Comparison of ENCODE assay signal across 8 mouse cellular contexts in genomic region chrX:12137121-12137521, GRCm38 (mm10). TPM values are rescaled to one million over a fixed set of nuclear protein-coding genes. Genes with fewer than 3 reads are reported as not detected.
A peak's percentile ranks its signal among the peaks of the same experiment; 100 is the strongest.
DNase-seq lines count a peak whose midpoint lies in the region; ATAC-seq and TF ChIP-seq lines count a peak whose summit lies in the region.

No protein-coding gene starts in this region.

- DNase-seq in left cerebral cortex, adult 2 months (ENCODE audit: extremely low spot score in 1 of 2, low spot score in 2 of 2) = no peak
- no peak for DNase-seq in left cerebral cortex, adult 8-10 months (ENCODE audit: low spot score in 2 of 2)
- DNase-seq in induced T-regulatory cell, adult 2 months (ENCODE audit: low read depth) = peak; percentile 65
- peak; percentile 67 for DNase-seq in midbrain, embryonic 14.5 days
- no peak for DNase-seq in adrenal gland, postnatal 25 days
- no peak for DNase-seq in adipocyte (ENCODE audit: low spot score)
- DNase-seq in gastrocnemius, postnatal 36 days = no peak

- H3K9ac ChIP-seq in embryonic facial prominence, embryonic 12.5 days = peak overlapping the region; percentile 55
- H3K9ac ChIP-seq in midbrain, embryonic 14.5 days (replicated peaks; ENCODE audit: low read length) = peak overlapping the region; percentile 53

- no peak for ATAC-seq in embryonic facial prominence, embryonic 12.5 days (ENCODE audit: insufficient number of reproducible peaks, insufficient read depth, low FRiP score, low TSS enrichment)
- no peak for ATAC-seq in midbrain, embryonic 14.5 days (ENCODE audit: low FRiP score, low TSS enrichment)

- peak overlapping the region; percentile 71 for H3K4me2 ChIP-seq in embryonic facial prominence, embryonic 12.5 days (replicated peaks)
- peak overlapping the region; percentile 70 for H3K4me2 ChIP-seq in midbrain, embryonic 14.5 days (ENCODE audit: low read length)

- intact Hi-C loops in left cerebral cortex, adult 2 months (cut with DNase I) = loop anchor here (2.0 to 5.0 kb wide), 3 partner anchors 46 to 130 kb away; no protein-coding TSS in a partner anchor
- intact Hi-C loops in gastrocnemius, postnatal 36 days (cut with DNase I) = loop anchor here (10.0 kb wide), 1 partner anchor 502 kb away; no protein-coding TSS in a partner anchor

- H3K9me3 ChIP-seq in embryonic facial prominence, embryonic 12.5 days = no peaks in the 10 kb centered on the region
- no peaks in the 10 kb centered on the region for H3K9me3 ChIP-seq in midbrain, embryonic 14.5 days (ENCODE audit: control insufficient read depth, low read length)

- WGBS in embryonic facial prominence, embryonic 12.5 days = 2% methylated on average over 24 of the region's 25 CpGs
- 4% methylated on average over 25 of the region's 25 CpGs for WGBS in midbrain, embryonic 14.5 days

- peak overlapping the region; percentile 47 for H3K4me3 ChIP-seq in left cerebral cortex, adult 2 months
- H3K4me3 ChIP-seq in embryonic facial prominence, embryonic 12.5 days = peak overlapping the region; percentile 33
- peak overlapping the region; percentile 34 for H3K4me3 ChIP-seq in midbrain, embryonic 14.5 days (replicated peaks; ENCODE audit: low read depth, low read length)

- H3K4me1 ChIP-seq in embryonic facial prominence, embryonic 12.5 days = peaks cover 41% of the 10 kb centered on the region
- H3K4me1 ChIP-seq in midbrain, embryonic 14.5 days (ENCODE audit: control insufficient read depth, insufficient read depth, low read length) = peaks cover 15% of the 10 kb centered on the region; the same call in 1 of the 2 replicates

- TF ChIP-seq CTCF in left cerebral cortex, adult 2 months (IDR thresholded peaks at IDR 0.05) = no peak

- no peaks in the 10 kb centered on the region for H3K36me3 ChIP-seq in embryonic facial prominence, embryonic 12.5 days
- H3K36me3 ChIP-seq in midbrain, embryonic 14.5 days (ENCODE audit: control insufficient read depth, insufficient read depth, low read length) = no peaks in the 10 kb centered on the region

- peaks cover 81% of the 10 kb centered on the region for H3K27me3 ChIP-seq in embryonic facial prominence, embryonic 12.5 days
- H3K27me3 ChIP-seq in midbrain, embryonic 14.5 days (ENCODE audit: control insufficient read depth, insufficient read depth, low read length) = peaks cover 11% of the 10 kb centered on the region; the same call in 1 of the 2 replicates

- H3K27ac ChIP-seq in left cerebral cortex, adult 2 months = peak overlapping the region; percentile 88
- peak overlapping the region; percentile 90 for H3K27ac ChIP-seq in embryonic facial prominence, embryonic 12.5 days
- H3K27ac ChIP-seq in midbrain, embryonic 14.5 days (replicated peaks; ENCODE audit: low read depth, low read length) = peak overlapping the region; percentile 92

RNA-seq across cellular contexts. Expression of gene Bcor, which starts 23.0 kb away (rescaled TPM):
- total RNA-seq in left cerebral cortex, adult 2 months (2021) = 10 to 100 TPM; 33.4 to 38.0 TPM
- total RNA-seq in left cerebral cortex, adult 8-10 months (2022) = 10 to 100 TPM; 27.1 to 32.2 (median 27.4) TPM
- polyA plus RNA-seq in embryonic facial prominence, embryonic 12.5 days (2016; fragmentation: Nextera tagmentation; extraction: Ambion mirVana) = 20.6 TPM in 2 replicates
- 20.8 and 26.6 TPM in 2 replicates for polyA plus RNA-seq in midbrain, embryonic 14.5 days (2014; fragmentation: Nextera tagmentation; extraction: Ambion mirVana)
- 22.0 and 22.7 TPM in 2 replicates for total RNA-seq in adrenal gland, postnatal 25 days (2021)
- total RNA-seq in gastrocnemius, postnatal 36 days (2021) = 10 to 100 TPM; 10.4 to 14.4 TPM

Comparison
In these comparisons a context has a peak if more than half of its experiments do, and no peak if none do; other contexts are left out.
1. DNase-seq: peak in induced T-regulatory cell, adult 2 months (single experiment) and midbrain, embryonic 14.5 days (single experiment); none in left cerebral cortex, adult 2 months (0 of 2), left cerebral cortex, adult 8-10 months (0 of 2), adrenal gland, postnatal 25 days (single experiment), adipocyte (single experiment) and gastrocnemius, postnatal 36 days (0 of 2).
2. Peak in every context shown above with its lines, with median percentiles within 50 percentile points of each other: H3K27ac ChIP-seq and H3K4me3 ChIP-seq.